Mouse (Mus musculus) liver, embryonic 14.5 days (tissue): ENCODE measurements around the gene Syne2.

Source experiments
- CTCF ChIP-seq: IDR thresholded peaks from 2 replicates; pipeline ENCODE4 v1.5.1; 2016; ENCODE audit warnings: antibody characterized with exemption, low read depth, control low read depth
- EP300 ChIP-seq: IDR thresholded peaks from 2 replicates; pipeline ENCODE4 v1.6.1; 2016; ENCODE audit warnings: antibody characterized with exemption, low read depth

GRCm38 (mm10) chr12:76063001-76063400 lies 245.1 kb downstream of the Syne2 start:
- TF ChIP-seq EP300 (no peak), CTCF (no peak)
